1 mouse cellular context compared by ENCODE assay signal in the genomic region with DNA sequence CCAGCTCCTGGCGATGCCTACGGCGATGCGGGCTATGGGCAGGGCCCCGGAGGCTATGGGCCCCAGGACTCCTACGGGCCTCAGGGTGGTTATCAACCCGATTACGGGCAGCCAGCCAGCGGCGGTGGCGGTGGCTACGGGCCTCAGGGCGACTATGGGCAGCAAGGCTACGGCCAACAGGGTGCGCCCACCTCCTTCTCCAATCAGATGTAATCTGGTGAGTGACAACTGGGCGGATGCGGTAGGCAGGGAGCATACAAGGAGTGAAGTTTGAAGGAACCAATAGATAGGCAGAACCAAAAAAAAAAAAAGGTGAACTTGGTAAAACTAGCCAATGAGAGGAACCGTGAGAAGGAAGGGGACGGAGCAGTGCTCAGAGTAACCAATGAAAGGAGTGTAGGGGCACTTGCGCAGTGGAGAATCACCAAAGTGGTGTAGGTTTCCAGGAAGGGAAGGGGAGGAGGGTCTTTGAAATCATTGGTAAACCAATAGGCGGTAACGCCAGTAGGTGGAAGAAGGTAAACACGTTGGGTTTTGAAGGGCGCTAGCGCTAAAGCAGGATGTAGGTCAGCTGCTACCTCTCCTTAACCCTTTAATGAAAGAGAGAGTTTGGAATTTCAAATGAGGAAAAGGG.
TF ChIP-seq lines count a peak whose summit lies in the region.

No protein-coding gene starts in this region.

TF ChIP-seq in MEL, 35 proteins besides CTCF, POLR2A, EP300 and RAD21 (continued from another document):
- peak; percentile 46; the same call in 1 of the 2 replicates for TF ChIP-seq ETS1 (IDR thresholded peaks at IDR 0.05; ENCODE audit: low read depth, low read length)
- peak; percentile 57; the same call in 1 of the 2 replicates for TF ChIP-seq MAZ (IDR thresholded peaks at IDR 0.05; ENCODE audit: low read depth, low read length)
- no peak for TF ChIP-seq MYB (IDR thresholded peaks at IDR 0.05; ENCODE audit: low read depth, low read length)
- no peak for TF ChIP-seq CHD1 (IDR thresholded peaks at IDR 0.05; ENCODE audit: low read depth, low read length)
- TF ChIP-seq GABPA (IDR thresholded peaks at IDR 0.05; ENCODE audit: low read depth, low read length): no peak
- no peak for TF ChIP-seq TAL1 (IDR thresholded peaks at IDR 0.05; ENCODE audit: low read length)
- TF ChIP-seq MAFK (IDR thresholded peaks at IDR 0.05; ENCODE audit: borderline replicate concordance, low read depth, low read length): no peak
- TF ChIP-seq MEF2A (IDR thresholded peaks at IDR 0.05; ENCODE audit: extremely low read depth, insufficient replicate concordance, low read depth, low read length, poor library complexity, severe bottlenecking): no peak
- TF ChIP-seq E2F4 (IDR thresholded peaks at IDR 0.05; ENCODE audit: borderline replicate concordance, low read depth, low read length): no peak
- peak; percentile 87 for TF ChIP-seq TBP (IDR thresholded peaks at IDR 0.05; ENCODE audit: low read depth, low read length)
- TF ChIP-seq GATA1 (IDR thresholded peaks at IDR 0.05; ENCODE audit: low read depth, low read length): peak; percentile 68
- TF ChIP-seq POLR2AphosphoS2 (IDR thresholded peaks at IDR 0.05; ENCODE audit: low read length): peak; percentile 96
- peak; percentile 83 for TF ChIP-seq MXI1 (IDR thresholded peaks at IDR 0.05; ENCODE audit: low read depth, low read length)
- peak; percentile 86 for TF ChIP-seq NELFE (IDR thresholded peaks at IDR 0.05; ENCODE audit: low read depth, low read length)
